In genomic region chr5:116539360-116539759, GRCm38 (mm10) we compare ENCODE assay signal across 21 mouse cellular contexts. TPM values are rescaled to one million over a fixed set of nuclear protein-coding genes. Genes with fewer than 3 reads are reported as not detected.
DNase-seq lines count a peak whose midpoint lies in the region; ATAC-seq lines count a peak whose summit lies in the region.
"Had no signal": no experiment of that assay in that cellular context is flagged by ENCODE, and none has a peak within 500 bp of the region (broad histone marks: within the 10 kb centered on the region; RNA-seq: fewer than 3 reads in every experiment).

No protein-coding gene starts in this region.

- H3K4me3 ChIP-seq in heart, embryonic 11.5 days (ENCODE audit: low read depth, low read length) = no peak overlapping the region; the same call in 1 of the 2 replicates
- H3K4me3 ChIP-seq in neural tube, embryonic 11.5 days (ENCODE audit: low read depth, low read length) = no peak overlapping the region
- no peak overlapping the region for H3K4me3 ChIP-seq in midbrain, embryonic 13.5 days (replicated peaks)
- H3K4me3 ChIP-seq: embryonic facial prominence, embryonic 12.5 days; limb, embryonic 15.5 days had no signal

- ATAC-seq in heart, embryonic 11.5 days (replicated peaks; ENCODE audit: insufficient number of reproducible peaks, low FRiP score, low TSS enrichment) = no peak
- no peak for ATAC-seq in neural tube, embryonic 11.5 days (ENCODE audit: insufficient read depth, low FRiP score, low TSS enrichment)
- ATAC-seq in midbrain, embryonic 13.5 days = no peak
- ATAC-seq: Patski had no signal

- intact Hi-C loops in heart, postnatal 25 days (cut with DNase I) = no loop called here
- intact Hi-C loops in left cerebral cortex, postnatal 4 days (cut with DNase I) = no loop called here

- H3K36me3 ChIP-seq in heart, embryonic 11.5 days (ENCODE audit: control insufficient read depth, insufficient read depth, low read length) = no peaks in the 10 kb centered on the region
- H3K36me3 ChIP-seq in neural tube, embryonic 11.5 days (ENCODE audit: control insufficient read depth, insufficient read depth, low read length) = no peaks in the 10 kb centered on the region
- peaks cover 17% of the 10 kb centered on the region for H3K36me3 ChIP-seq in midbrain, embryonic 13.5 days
- H3K36me3 ChIP-seq: embryonic facial prominence, embryonic 12.5 days; limb, embryonic 15.5 days had no signal

- no peaks in the 10 kb centered on the region for H3K9me3 ChIP-seq in heart, embryonic 11.5 days (replicated peaks; ENCODE audit: control insufficient read depth, low read length)
- H3K9me3 ChIP-seq in neural tube, embryonic 11.5 days (ENCODE audit: control insufficient read depth, low read length) = no peaks in the 10 kb centered on the region; the same call in 1 of the 2 replicates
- 0 out of 2 replicates have a peak, but pooled peaks cover 2% of the 10 kb centered on the region for H3K9me3 ChIP-seq in midbrain, embryonic 13.5 days
- H3K9me3 ChIP-seq: embryonic facial prominence, embryonic 12.5 days; limb, embryonic 15.5 days had no signal

- WGBS in heart, embryonic 11.5 days (ENCODE audit: insufficient replicate concordance) = 34% methylated on average over 3 of the region's 3 CpGs
- WGBS in neural tube, embryonic 11.5 days = 53% methylated on average over 3 of the region's 3 CpGs
- 32% methylated on average over 3 of the region's 3 CpGs for WGBS in midbrain, embryonic 13.5 days

- no peak overlapping the region for H3K9ac ChIP-seq in heart, embryonic 11.5 days (ENCODE audit: low read depth, low read length)
- H3K9ac ChIP-seq in neural tube, embryonic 11.5 days (ENCODE audit: low read length) = no peak overlapping the region
- H3K9ac ChIP-seq in midbrain, embryonic 13.5 days (replicated peaks) = 0 out of 2 replicates have a peak overlapping the region, but pooled peaks have one; percentile 0
- H3K9ac ChIP-seq: embryonic facial prominence, embryonic 12.5 days; limb, embryonic 15.5 days had no signal

- DNase-seq in heart, postnatal 25 days (ENCODE audit: low spot score) = no peak
- DNase-seq in neural tube, embryonic 11.5 days (ENCODE audit: low spot score) = no peak
- DNase-seq in neural tube, embryonic 10.5 days (ENCODE audit: extremely low spot score, low spot score) = no peak
- DNase-seq in retina, postnatal 1 day = peak; percentile 60
- no peak for DNase-seq in thymus, adult 18-20 months
- no peak for DNase-seq in left cerebral cortex, postnatal 4 days
- DNase-seq: B cell, adult 2 months; cerebellum, adult 11 months; cerebellum, postnatal 25 days; kidney, adult 11 months; kidney, postnatal 14 days; lung, adult 18-20 months; lung, postnatal 36 days; right cerebral cortex, postnatal 25 days; thymus, adult 2 months had no signal

- peaks cover 9% of the 10 kb centered on the region for H3K4me1 ChIP-seq in heart, embryonic 11.5 days (ENCODE audit: control insufficient read depth, insufficient read depth, low read length)
- 0 out of 2 replicates have a peak, but pooled peaks cover 4% of the 10 kb centered on the region for H3K4me1 ChIP-seq in neural tube, embryonic 11.5 days (ENCODE audit: control insufficient read depth, insufficient read depth, low read length)
- peaks cover 24% of the 10 kb centered on the region for H3K4me1 ChIP-seq in midbrain, embryonic 13.5 days (replicated peaks)
- H3K4me1 ChIP-seq: embryonic facial prominence, embryonic 12.5 days; limb, embryonic 15.5 days had no signal

- H3K4me2 ChIP-seq in heart, embryonic 11.5 days = peak overlapping the region; percentile 38
- H3K4me2 ChIP-seq in neural tube, embryonic 11.5 days (ENCODE audit: low read depth) = no peak overlapping the region
- H3K4me2 ChIP-seq in midbrain, embryonic 13.5 days (replicated peaks) = peak overlapping the region; percentile 30
- H3K4me2 ChIP-seq: embryonic facial prominence, embryonic 12.5 days; limb, embryonic 15.5 days had no signal

- no peak overlapping the region for H3K27ac ChIP-seq in heart, embryonic 11.5 days (ENCODE audit: low read depth, low read length)
- peak overlapping the region; percentile 39; the same call in 1 of the 2 replicates for H3K27ac ChIP-seq in neural tube, embryonic 11.5 days (ENCODE audit: low read depth, low read length)
- peak overlapping the region; percentile 81 for H3K27ac ChIP-seq in midbrain, embryonic 13.5 days
- H3K27ac ChIP-seq: embryonic facial prominence, embryonic 12.5 days; limb, embryonic 15.5 days had no signal

- no peaks in the 10 kb centered on the region for H3K27me3 ChIP-seq in heart, embryonic 11.5 days (ENCODE audit: control insufficient read depth, insufficient read depth, low read length)
- H3K27me3 ChIP-seq in neural tube, embryonic 11.5 days (ENCODE audit: control insufficient read depth, insufficient read depth, low read length) = no peaks in the 10 kb centered on the region
- no peaks in the 10 kb centered on the region for H3K27me3 ChIP-seq in midbrain, embryonic 13.5 days
- H3K27me3 ChIP-seq: embryonic facial prominence, embryonic 12.5 days; limb, embryonic 15.5 days; Patski had no signal

RNA-seq across cellular contexts. Expression of gene Srrm4, which starts 52.3 kb away (rescaled TPM):
- 0.86 and 1.5 TPM in 2 replicates for polyA plus RNA-seq in heart, embryonic 11.5 days (2014; fragmentation: Nextera tagmentation; extraction: Ambion mirVana)
- 1 to 10 TPM; 8.0 to 9.6 TPM for total RNA-seq in heart, postnatal 25 days (2021)
- polyA plus RNA-seq in neural tube, embryonic 11.5 days (2014; fragmentation: Nextera tagmentation; extraction: Ambion mirVana) = 18.1 and 20.7 TPM in 2 replicates
- polyA plus RNA-seq in midbrain, embryonic 13.5 days (2015; fragmentation: Nextera tagmentation; extraction: Ambion mirVana) = 21.7 and 22.5 TPM in 2 replicates
- total RNA-seq in left cerebral cortex, postnatal 4 days (2021) = 10 to 100 TPM; 45.3 to 53.8 TPM
- total RNA-seq: monocyte, adult 5-6 weeks had no signal
